Mouse (Mus musculus) brain, adult 2 months (tissue): ENCODE measurements around the gene Dppa4.
"Not testable (repeated sequence)": the region's sequence is repeated elsewhere in the genome, so short reads cannot be mapped to it uniquely, and the experiment has no call there.

Source experiments
- DNase-seq: peaks from one replicate; pipeline ENCODE4 v3.0.0; 2011; ENCODE audit warnings: low read depth, low spot score

Dppa4 gene

DNA sequence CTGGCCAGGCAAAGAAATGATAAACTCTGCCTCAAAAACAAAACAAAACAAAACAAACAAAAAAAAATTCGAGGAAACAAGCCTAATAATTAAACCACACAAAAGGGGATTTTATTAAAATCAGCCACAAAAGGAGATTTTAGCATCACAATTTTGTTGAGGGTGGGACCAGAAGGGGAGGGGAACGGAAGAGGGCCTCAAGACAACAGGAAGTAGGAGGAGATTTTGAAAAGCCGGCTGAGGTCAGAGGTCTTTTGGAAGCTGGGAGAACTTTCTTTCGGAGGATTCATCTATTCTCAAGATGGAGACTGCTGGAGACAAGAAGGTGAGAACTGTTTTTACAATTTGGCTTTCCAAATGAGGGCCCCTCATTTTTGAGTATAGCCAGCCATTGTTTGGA, at the start of gene Dppa4:
Gene Dppa4, plus strand, starts transcription at position 217 of the 400 bp plus-strand sequence.
- DNase-seq, result no peak

DNA sequence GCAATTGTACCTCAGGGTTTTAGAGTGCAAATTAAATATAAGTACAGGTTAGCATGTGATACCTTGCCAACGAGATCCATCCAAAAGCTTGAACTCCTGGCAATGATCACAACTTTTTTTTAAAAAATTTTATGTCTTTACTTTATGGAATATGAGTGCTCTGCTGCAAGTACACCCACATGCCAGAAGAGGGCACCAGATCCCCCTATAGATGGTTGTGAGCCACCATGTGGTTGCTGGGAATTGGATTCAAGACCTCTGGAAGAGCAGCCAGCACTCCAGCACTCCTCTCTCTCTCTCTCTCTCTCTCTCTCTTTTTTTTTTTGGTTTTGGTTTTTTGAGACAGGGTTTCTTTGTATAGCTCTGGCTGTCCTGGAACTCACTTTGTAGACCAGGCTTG, 48.5 kb upstream of the Dppa4 start:
- DNase-seq, result no peak

DNA sequence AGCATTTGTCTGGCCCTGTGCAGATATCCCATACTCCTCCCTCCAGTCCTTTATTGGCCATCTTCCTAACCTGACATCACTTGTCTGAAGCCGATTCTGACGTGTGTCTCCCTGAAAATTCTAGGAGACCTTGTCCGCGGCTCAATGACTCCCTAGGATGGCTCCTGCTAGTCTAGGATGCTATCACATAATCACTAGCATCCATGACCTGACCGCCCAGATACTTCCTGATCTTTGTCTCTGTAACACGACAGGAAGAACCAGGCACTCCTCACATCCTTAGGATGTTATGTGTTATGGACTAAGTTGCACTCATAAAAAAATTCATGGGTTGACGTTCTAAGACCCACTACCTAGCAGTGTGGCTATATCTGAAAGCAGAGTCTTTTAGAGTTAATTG, 45.9 kb upstream of the Dppa4 start:
- no peak for DNase-seq

DNA sequence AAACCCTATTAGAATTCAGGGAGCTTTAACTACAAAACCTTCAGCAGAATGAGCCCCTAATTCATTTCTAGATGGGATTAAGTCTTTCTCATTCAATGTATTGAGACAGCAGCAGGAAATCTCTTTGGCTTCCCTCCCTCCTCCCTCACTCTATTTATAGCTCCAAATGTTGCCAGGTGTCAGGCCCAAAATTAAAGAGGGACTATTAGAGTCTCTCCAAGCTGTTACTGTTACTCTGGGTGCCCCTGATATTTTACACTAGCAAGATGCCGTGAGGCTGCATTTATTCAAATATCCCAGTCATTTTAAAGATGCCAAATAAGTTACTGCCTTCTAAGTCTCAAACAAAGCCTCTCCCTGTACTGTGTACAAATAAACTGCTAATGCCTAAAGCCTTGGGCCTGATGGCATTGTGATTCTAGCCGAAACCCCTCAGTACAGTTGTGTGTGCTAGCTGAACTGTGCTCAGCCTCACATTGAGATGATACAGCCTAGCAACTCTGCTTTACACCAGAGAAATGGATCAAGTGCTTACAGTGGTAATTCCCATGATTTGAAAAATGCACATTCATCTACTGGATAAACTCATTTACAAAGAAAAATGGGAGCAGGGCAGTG, 36.4 kb upstream of the Dppa4 start:
- peak; percentile 2 for DNase-seq

DNA sequence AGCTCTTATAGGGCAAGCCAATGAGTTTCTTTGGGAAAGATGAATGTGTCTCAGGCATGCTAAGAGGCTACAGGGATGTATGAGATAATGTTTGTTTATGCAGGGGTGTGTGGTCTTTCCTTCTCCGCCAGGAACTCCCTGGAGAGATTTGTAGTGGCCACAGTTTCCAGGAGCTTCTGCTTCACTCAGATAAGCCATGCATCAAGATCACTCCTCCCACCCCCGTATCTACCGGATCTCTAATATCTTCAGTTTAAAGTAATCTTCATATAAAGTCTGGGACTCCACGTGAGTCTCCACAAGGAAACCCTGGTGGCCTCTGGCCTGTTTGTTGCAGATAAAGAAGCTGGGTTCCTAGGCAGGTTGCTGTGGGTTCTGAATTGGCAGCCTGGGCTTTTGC, 30.7 kb upstream of the Dppa4 start:
- DNase-seq, result no peak

DNA sequence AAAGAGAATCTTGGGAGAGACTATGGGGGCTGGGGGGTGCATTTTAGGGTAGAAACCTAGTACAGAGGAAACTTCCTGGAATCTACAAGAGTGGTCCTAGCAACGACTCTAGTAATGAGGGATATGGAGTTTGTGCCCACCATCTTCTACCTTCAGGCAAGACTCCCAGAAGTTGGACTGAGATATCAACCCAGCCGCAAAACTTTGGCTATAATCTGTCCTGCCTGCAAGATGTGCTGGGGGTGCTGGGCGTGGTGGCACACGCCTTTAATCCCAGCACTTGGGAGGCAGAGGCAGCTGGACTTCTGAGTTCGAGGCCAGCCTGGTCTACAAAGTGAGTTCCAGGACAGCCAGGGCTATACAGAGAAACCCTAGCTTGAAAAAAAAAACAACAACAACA, 28.9 kb upstream of the Dppa4 start:
- no peak for DNase-seq

DNA sequence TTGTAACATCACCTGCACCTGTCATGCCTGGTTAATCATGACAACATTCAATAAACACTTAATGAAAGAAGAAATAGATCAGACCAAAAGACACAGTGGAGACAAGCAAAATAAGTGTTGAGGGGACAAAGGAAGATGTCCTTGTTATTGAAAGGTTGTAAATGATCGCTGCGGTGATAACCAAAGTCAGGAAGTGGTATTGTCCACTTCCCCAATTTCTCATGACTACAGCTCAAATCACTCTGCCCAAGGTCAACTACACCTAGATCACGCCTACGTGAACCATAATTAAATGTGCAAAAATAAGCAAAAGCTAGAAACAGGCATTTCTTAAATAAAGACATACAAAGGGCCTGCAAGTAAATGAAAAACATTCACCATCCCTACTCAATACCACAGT, 24.0 kb upstream of the Dppa4 start:
- no peak for DNase-seq

DNA sequence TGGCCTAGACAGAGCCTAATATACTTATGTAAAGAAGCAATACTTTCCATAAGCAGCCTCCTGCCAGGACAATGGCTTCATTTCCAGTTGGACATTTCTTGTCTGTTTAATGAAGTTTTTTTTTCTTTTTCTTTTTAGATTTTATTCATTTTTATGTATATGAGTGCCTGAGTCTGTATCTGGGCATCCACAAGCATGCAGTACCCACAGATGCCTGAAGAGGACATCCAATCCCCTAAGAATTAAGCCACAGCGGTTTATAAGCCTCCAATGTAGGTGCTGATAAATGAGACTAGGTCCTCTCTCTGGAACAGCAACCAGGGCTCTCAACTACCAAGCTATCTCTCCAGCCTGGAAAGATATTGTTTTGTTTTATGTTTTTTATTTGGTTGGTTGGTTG, 20.6 kb upstream of the Dppa4 start:
- DNase-seq, result no peak

DNA sequence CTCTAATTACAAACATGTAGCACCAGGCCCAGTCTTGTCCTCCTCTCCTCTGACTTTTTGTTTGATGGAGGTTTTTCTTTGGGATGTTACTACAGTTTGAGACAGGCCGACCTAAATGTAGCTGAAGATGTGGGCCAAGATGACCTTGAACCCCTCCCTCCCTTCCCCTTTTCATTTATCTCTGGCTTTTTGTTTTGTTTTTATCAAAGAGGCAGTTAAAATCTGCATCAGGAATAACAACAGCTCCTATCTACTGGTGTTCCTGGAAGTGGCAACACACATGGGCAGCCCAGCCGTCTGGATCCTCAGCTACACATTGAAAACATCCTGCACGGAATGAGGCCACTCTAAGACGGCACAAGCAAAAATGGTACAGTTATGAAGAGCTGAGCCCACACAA, 17.7 kb upstream of the Dppa4 start:
- no peak for DNase-seq

DNA sequence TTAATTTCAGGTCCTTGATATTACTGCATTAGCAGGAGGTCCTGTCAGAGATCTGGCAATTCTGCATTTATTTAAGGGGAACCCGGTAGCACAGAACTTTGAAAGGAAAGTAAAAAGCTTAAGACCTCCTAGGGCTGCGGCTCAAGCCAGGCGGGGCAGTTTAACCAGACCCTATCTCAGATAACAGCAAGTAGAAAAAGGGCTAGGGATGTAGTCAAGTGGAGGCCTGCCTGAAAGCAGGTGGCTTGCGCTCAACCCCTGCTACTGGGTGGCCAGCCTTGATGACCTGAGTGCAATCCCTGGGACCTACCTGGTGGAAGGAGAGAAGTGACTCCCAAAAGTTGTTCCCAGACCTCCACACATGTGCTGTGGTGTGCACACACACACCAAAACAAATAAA, 6.6 kb upstream of the Dppa4 start:
- DNase-seq, result no peak

DNA sequence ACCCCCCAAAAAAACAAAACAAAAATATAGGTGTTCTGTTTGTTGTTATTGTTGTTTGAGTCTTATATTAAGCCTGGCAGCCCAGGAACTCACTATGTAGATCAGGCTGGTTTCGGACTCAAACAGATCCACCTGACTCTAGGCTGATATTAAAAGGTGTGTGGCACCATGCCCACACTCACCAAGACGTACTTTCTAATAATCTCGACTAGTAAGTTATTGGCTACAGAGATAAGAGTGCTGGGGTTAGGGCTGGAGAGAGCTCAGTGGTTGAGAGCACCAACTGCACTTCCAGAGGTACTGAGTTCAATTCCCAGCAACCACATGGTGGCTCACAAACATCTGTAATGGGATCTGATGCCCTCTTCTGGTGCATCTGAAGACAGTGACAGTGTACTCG, 2.6 kb upstream of the Dppa4 start:
- DNase-seq, result no peak

DNA sequence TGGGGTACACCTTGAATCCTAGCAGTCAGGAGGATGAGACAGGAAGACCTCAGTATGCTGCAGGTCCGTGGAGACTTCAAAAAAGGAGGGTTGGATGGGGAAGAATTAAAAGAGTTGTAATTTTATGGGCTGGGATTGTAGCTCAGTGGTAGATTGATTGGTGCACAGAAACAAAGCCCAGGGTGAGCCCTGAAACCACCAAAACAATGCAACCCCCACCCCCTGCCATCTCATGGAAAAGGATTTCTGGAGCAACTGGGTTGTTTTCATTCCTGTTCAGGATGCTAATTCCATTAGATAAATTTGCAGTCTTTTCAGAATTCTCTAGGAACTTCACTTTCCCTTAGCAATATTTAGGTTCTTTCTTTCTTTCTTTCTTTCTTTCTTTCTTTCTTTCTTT, 732 bp upstream of the Dppa4 start:
- DNase-seq, result no peak

DNA sequence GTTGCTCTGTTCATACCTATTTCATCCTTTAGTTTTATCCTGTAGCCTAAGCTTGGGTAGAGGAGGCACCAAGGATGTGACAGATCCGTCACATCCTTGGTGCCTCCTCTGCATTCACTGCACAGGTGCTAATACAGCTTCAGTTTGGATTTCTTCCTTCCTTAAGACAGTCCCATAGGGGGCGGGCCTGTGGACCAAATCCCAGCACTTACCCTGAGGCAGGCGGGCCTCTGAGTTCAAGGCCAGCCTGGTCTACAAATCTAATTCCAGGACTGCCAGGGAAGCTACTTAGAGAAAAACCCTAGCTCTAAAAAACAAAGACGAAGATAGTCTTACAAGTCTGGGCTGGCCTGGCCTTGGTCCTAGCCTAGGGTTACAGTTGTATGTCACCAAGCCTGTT, 2.0 kb downstream of the Dppa4 start:
- DNase-seq, result no peak

DNA sequence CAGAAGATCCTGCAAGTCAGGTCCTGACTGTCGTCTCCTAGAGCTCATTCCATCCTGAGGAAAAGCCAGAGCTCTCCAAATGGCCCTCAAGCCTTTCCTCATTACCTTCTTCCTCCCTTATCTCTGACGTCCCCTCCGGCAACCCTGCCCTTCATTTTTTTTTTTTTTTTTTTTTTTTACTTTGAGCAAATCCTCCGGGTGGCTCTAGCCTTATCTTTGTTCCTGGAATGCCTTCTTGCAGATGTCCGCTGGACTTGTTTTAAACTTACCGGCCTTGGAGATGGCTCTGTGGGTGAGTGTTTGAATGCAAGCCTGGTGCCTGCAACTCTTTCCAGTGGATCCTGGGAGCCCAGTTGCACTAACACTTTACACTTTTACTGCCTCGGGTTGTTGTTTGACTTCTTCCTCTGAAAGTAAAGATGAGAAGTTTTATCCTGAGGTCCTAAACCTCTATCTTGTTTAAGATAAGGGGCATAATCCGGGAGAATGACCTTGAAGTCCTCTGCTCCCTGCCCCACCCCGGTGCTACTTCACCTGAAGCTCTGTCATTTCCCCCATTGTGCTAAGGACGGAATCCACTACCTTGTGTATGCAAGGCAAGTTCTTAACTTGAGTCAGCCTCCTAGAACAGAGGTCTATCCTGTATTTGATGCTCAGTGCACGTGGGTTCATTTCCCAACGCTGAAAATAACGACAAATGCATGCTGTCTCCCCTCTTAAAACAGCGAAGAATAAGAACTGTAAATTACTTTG, 14.0 kb downstream of the Dppa4 start:
- DNase-seq, result no peak

DNA sequence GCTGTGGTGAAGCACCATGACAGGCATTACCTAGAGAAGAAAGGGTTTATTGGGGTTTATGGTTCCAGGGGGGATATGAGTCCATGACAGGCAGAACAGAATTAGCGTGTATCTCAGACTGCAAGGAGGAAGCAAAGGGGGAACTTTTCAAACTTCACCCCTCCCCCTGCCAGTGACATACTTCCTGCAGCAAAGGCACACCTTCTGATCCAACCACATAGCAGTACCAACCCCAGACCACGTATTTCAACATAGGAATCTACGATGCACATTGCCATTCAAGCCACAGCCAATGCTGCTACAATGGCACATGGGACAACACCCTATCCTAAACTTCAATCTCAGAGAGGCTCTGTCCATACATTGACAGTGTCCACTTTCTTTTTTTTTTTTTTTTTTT, 16.4 kb downstream of the Dppa4 start:
- no peak for DNase-seq

DNA sequence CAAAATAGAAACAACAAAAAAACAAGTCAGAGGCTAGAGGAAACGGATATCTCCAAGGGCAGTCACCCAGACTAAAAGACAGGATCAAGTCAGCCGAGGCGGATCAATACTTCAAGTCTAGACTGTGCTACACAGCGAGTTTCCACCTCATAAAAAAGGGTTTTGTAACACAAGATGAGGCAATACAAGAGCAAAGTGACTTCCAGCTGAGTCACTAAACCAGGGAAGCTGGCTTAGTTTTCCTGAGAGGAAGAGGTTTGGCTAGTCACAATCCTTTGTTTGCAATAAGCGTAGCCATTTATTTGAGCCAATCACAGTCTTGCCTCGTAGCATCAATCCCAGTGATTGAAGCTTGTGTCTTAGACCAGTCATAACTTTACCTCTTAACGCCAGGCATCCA, 20.0 kb downstream of the Dppa4 start, which contains the start of gene Dppa2:
Gene Dppa2, plus strand, starts transcription at position 400 of the 400 bp plus-strand sequence.
- DNase-seq, result no peak

DNA sequence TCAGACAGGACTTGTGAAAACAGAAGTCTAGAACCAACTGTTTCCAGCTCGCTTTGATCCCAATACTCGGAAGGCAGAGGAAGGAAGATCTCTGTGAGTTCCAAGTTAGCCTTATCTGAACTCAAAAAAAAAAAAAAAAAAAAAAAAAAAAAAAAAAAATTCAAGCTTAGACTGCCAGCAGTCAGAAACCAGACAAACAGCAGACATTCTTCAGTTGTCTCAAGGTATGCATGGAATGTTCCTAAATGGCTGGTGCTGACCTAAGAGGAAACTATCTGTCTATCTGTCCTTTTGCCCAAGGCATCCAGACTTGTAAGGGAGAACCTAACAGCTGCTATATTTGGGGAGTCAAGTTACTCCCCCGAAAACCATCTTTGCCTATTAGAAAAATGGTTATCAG, 20.4 kb downstream of the Dppa4 start:
- DNase-seq, result no peak

DNA sequence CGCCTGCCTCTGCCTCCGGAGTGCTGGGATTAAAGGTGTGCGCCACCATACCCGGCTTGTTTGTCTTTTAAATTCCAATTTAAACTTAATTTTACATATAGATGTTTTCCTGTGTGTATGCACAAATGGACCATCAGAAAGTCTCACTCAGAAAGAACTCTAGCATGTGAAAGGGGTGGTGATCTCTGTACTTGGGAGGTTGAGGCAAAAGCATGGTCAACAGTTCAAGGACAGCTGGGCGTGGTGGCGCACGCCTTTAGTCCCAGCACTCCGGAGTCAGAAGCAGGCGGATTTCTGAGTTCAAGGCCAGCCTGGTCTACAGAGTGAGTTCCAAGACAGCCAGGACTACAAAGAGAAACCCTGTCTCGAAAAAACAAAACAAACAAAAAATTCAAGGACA, 25.4 kb downstream of the Dppa4 start:
- DNase-seq, result not testable (repeated sequence)

DNA sequence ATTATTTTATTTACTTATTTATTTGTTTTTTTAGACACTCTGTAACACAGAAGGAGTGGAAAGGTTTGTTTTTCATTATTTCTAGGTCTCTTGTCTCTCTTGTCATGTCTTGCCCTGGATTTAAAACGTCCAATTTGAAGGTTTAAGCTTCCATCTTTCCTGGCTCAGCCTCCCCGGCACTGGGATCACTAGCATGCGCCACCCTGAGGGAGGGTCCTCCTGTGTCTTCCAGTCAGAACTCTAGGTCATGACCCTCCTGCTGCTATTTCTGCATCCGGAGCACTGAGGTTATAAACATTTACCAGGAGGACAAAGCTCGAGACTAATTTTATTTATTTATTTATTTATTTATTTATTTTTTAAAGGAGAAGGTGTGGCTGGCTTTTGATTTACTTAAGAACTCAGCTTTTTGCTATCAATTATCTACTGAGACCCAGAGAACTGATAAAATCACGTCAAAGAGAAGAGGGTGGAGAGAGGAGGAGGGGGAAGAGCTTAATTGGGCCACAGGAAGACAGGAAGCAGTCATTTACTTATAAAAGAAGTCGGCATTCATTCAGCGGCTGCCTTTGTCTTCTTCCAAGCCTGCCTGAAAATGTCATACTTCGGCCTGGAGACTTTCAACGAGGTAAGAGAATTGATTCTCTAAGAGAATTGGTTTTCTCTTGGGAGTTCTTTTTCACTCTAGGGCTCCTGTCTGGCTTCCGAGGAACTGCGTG, 26.5 kb downstream of the Dppa4 start:
- DNase-seq, result no peak

DNA sequence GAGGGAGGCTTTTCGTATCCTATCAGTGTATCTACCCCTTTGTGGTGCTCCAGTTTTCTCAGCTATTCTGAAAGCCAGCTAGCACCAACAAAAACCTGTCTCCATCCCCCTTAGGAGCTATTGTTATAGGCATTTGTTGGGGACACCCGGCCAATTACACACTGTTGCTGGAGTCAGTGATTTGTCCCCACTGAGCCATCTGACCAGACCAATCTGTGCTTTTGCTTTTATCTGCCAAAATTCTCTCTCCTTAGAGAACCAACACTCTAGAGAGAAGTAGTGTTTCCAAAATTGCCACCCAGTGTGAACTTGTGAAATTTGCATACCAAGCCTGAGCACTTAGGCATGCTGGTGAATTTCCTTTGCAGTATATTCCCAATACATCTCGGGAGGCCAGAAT, 31.8 kb downstream of the Dppa4 start:
- peak; percentile 87 for DNase-seq

DNA sequence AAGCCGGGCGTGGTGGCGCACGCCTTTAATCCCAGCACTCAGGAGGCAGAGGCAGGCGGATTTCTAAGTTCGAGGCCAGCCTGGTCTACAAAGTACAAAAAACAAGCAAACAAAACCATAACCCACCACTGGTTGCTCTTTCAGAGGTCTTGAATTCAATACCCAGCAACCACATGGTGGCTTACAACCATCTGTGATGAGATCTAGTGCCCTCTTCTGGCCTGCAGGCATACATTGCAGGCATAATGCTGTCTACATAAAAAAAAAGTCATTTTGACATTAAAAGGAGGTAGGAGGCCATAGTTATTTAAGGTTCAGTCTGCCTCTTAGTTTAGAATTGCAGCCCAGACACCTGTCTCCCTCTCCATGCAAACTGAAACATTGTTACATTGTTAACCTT, 37.2 kb downstream of the Dppa4 start:
- DNase-seq, result no peak

DNA sequence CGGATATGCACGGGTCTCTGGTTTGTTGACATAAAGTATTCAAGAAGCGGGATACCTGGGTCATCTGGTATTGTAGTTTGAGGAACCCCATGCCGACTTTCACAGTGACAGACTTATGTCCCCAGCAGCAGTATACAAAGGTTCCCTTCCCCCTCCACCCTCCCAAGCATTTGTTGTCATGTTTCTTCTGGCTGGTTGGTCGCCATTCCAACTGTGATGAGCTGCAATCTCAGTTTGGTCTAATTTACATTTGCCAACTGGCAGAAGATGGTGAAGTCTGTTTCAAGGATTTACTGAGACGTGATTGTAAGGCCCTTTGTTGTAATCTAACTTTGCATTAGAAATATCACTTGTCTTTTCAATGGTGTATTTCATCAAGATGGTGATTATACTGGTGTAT, 39.6 kb downstream of the Dppa4 start:
- peak; percentile 23 for DNase-seq
